Mouse (Mus musculus) 416B (cell line): ENCODE results near the gene Cerk.
"Not testable (repeated sequence)": the region's sequence is repeated elsewhere in the genome, so short reads cannot be mapped to it uniquely, and the experiment has no call there.

ENCODE experiments used
- DNase-seq: peaks from one replicate; pipeline ENCODE4 v3.0.0; 2011; ENCODE audit warnings: low read depth

The Cerk gene

DNA sequence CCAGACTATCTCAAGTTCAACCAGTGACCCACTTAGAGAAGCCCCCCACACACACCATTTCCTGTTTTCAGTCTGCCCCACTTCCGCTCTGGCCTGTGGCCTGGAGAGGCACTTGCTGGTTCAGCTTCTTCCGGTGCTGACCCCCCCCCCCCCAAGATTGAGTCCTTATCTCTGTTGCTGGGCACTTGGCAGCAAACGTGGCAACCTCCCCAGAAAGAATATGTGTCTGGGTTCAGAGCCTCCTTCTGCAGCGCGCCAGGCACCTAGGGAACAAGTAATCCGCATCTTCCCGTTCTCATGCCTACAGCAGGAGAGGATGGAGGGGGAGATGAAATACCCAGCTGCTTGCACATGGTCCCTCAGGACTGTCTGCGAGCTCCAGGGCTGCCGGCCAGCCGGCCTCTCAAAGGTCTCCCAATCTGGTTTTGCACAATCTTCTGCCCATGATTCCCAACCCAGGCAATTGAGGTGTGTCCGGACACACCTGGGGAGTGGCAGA, 4.0 kb downstream of the Cerk start:
- peak; percentile 87 for DNase-seq

DNA sequence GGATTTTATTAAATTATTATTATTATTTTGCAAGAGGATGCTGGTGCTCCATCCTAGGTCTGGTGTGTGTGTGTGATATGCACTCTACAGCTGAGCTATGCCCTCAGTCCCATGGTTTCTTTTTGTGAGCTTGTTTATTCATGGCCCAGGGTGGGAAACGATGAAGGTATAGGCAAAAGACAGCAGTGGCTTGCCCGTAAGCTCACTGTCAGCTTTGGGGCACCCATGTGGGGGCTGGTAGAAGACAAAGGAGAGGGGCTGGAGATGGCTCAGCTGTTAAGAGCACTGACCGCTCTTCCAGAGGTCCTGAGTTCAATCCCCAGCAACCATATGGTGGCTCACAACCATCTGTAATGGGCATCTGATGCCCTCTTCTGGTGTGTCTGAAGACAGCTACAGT, 4.6 kb downstream of the Cerk start:
- DNase-seq, result not testable (repeated sequence)

DNA sequence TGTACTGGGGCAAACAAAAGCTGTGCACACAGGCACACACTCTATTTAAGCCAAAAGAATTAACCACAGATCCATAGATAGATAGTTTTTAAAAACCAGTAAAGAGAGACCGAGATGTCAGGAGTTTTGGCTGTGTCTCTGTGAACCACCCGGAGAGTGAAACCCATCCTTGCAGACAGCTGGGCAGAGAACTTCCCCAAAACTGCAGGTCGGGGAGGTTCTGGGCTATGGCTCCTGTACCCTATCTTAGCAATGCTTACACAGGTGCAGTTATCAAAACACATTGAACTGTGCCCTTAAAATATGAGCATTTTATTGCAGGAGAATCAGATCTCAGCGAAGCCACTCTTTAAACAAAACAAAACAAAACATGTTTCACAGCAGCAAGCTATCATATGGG, 5.5 kb downstream of the Cerk start:
- no peak for DNase-seq

DNA sequence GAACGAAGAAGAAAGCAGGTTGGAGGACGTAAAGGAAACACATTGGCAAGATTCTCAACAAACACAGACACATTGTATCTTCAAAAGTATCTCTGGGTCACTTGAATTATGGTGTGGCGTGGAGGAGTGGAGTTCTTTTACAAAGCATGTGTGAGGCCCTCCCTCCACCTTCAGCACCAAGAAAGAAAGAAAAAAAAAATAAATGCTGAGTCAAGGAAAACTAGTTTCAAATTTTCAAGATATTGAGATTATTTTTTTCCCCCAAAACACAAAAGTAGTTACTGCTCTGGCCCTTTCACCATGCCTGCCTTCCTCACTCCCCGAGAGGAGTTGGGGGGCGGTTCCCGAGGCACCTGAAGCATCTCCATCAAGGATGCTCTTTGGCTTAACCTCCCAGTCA, 7.3 kb downstream of the Cerk start:
- no peak for DNase-seq

DNA sequence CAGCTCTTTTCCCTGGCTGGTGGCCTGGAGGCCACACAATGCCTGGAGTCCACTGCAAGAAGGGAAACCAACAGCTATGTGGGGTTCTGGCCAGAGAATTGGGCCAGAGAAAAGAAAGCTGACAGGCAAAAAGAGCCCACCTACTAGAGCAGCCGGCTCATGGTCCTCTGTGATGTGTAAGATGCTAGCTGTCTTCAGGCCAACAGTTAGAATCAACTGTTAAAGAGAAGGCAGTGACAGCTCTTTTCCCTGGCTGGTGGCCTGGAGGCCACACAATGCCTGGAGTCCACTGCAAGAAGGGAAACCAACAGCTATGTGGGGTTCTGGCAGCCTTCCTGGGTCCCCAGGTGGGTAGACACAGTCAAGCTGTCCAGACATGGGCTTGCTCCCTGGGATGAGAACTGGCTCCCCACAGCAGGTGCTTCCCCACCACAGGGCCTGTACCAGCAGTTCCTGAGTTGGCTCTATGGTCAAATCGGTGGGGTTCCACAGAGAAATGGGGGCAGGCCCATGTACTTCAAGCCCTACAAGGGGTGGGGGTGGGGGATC, 8.2 kb downstream of the Cerk start:
- DNase-seq, result not testable (repeated sequence)

DNA sequence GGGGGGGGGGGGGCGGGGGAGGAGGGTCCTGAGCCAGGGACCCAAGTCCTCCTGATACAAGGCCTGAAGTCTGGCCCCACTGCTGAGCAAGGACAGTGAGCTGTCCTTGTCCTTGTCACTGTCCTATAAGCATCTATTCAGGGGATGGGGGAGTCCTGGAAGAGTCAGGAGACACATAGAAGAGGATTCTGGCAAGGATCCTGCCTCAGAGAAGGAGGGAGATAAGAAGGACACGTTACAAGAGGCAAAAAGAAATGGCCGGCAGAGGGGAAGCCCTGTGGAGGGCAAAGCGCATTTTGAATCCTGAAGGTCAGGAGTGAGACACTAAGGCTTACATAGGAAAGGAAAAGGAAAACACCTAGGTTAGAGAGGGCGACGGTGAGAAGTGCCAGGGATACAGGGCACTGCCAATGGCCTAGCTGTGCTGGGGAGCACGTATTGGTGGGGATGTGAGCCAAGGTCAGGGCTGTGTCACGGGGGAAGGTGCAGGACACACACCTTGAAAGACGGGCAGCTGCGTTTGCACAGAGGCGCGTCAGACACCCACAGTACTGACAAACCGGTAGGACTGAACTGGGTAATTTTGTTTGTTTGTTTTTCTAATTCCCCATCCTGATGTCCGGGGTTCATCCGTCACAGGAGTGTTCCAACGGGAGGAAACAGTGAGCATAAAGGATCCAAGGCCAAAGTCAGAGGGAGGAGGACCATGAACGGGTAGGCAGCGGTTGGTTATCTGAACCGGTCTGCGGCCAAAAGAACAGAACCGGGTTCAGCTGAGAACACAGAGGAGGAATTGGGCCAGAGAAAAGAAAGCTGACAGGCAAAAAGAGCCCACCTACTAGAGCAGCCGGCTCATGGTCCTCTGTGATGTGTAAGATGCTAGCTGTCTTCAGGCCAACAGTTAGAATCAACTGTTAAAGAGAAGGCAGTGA, 8.9 kb downstream of the Cerk start:
- no peak for DNase-seq

DNA sequence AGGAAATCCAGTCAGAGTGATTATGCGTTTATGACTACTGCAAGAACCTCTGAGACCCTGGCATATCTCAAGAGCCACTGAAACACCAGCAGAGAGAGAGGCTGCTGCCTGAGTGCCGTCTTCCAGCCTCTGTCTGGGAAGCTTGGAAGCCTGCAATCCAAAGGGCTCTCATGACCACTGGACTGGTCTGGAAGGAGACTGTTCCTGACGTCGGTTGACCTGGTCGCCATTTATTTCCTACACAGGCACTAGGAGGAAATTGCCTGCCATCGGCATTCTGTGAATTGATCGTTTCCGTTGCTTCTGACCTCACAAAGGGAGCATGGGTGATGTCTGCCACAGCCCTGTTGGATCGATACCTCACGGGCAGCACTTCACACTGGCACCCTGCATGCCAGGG, 9.8 kb downstream of the Cerk start:
- no peak for DNase-seq

DNA sequence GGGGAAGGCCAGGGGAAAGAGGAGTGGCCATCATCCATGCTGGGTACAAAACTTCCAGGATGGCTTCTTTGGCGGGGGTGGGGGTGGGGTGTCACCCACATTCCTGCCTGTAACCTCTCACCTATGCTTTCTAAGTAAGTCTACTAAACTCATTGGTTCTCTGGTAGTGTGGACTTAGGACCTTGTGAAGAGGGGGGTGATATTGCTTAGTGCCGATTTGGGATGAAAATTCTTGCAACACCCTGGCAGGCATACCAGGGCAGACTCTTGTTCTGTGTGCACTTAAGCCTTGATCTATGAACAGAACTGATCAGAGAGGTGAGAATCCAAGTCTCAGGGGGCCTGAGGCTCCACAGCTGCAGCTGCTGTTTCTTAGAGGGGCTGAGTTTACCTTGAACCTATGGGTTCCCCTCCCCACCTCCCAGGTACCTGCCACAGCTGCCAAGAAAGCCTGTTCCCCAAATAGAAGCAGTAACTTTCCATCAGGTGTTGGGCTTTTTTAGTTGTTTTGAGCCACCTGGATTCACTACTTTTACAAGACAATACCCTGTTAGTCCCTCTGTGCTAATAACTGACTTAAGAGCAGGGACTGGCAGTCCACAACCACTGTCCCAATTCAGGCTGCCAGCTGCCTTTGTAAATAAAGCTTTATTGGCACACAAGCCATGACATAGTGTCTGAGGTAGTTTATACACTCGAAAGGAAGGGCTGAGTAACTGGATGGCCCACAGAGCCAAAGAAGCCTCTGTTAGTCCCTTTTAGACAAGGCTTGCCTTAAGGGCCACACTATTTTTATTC, 10.5 kb downstream of the Cerk start:
- DNase-seq, result no peak

DNA sequence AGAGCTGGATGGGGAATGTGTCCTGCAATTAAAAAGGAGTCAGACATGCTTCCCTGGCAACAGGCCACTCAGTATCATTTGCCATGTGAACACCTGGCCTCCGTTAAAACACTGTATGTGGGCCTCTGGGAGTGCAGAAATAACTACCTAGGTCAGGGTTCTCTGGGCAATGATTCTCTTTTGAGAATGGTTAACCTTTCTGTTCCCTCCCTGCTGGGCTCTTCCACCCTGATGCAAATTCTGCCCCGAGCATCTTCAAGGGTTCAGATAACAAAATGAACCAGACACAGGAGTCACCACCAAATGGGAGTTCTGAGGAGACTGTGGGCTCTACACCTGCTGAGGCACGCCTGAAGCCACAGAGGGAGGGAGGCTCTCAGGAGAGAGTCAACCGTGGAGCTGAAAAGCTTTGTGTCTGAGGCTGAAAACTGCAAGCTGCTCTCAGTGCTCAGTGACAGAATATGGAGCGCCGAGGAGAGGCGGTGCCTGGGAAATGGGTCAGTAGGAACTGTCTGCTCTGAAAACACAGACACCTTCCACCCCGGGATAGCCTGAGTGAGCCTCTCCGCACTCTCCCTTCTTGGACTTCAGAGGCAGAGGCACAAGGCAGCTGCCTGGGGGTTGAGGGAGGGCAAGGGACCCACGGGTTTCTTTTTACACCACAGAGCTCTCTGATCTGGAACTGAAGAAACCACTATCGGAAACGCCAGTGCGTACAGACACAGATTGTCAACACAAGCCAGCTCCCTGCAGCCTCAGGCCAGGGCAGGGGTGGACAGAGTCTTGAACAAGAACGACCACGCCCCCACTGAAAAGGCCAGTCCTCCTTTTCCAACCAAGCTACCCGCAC, 12.6 kb downstream of the Cerk start:
- peak; percentile 92 for DNase-seq

DNA sequence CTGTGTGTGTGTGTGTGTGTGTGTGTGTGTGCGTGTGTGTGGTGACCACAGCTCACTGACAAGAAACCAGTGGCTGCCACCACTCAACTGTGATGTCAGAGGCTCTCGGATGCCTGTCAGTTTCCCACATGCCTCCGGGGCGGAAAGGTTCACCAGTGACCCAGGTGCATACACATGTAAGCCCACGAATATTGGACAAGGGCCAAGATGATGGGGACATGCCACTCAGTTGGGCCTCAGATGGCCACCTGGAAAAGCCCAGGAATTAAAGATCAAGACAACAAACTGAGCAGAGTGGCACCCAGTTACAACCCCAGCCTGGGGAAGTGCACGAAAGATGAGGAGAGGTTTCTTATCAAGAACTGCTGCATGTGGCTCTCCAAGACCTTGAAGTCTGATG, 13.4 kb downstream of the Cerk start:
- DNase-seq, result no peak

DNA sequence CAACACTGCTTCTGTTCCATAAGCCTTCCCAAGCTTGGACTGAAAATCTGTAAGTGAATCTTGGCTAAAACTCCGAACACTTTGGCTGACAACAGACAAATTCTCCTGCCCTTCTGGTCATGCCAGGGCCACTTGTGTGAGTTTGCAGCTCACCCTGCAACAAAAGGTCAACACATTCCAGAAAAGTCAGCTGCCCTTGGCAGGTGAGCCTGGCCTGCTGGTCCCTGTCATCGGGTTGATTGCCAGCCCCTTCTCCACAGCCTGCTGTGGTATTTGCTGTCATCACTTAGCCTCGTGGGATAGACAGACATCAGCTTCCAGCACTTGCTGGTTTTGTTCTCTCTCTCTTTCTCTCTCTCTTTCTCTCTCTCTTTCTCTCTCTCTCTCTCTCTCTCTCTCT, 13.8 kb downstream of the Cerk start:
- no peak for DNase-seq

DNA sequence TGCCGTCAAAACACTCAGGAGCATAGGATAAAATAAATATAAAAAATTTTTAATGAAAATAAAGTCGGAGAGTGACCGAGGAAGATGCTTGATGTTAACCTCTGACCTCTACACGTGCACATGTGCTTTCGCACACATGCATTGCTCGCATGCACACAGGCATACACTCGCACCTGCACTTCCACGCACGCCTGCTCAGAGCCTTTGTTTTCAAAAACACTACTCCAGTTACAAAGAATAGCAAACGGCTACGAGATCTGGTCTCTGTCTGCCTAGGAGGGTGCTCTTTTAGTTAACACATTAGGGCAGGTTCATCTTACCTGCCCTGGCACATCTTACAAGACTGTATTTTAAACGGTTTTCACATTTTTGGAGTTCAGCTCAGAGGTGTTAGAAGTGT, 14.6 kb downstream of the Cerk start:
- DNase-seq, result no peak

DNA sequence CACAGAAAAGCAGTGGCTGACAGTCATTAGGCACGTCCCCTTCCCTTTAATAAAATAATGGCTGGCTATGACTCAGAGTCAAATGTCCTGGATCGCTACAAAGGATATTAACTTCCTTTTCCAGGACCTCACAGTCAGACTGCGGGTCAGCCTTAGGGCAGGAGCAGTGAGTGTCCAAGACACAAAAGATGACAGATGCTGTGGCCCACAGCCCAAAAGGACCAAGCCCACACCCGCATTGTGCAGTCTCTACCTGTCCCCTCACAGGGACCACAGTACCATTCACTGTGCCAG, 16.2 kb downstream of the Cerk start:
- no peak for DNase-seq

DNA sequence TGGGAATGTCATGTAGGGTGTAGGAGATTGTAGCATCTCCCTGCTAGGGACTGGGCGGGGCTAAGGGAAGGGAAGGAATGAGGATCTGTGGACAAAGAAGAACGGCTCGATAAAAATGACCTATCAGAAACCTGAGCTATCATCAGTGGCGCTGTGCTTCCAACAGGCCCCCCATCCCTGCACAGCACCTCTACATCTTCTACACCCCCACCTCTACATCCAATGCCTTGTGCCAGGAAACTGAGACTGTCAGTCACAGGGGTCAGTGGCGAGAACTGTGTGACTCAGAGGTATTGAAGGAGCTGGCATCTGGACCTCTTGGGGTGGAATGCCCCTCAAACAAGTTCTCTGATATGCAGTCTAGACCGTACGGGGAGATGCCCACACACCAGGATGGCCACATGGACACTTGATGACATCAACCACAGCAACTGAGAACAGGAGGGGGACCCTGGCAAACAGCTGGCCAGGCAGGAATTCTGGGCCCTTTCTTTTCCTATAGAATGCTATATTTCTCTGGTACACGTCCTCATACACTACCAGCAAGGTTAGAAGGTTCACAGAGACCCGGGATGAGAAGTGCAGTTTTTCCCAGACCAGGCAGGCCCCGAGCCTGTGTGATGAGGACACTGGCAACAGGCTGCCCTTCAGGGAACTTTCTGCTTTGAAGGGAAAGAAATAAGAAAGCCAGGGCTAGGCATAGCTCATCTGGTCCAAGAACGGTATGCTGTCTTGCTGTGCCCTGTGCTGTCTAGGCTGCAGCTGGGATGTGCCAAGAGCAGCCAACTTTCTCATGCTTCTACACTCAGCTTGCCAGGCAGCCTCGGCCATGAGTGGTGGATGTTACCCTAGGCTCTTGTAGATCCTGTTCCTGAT, 16.8 kb downstream of the Cerk start:
- DNase-seq, result no peak

DNA sequence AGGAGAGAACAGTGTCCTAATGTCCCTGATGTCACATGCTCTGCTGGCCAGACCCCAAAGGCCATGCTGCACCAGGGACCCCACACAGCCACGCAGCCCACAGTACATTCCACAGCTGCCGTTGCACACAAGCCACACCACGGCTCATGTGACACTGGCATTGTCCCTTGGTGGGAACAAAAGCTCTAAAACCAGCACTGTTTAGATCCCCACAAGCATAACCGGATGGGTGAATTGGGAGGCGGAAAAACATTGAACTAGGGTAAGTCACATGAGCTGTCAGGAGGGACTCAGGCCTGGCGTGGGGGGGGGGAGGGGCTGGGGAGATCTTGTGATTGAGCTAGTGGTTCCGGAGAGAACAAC, 17.5 kb downstream of the Cerk start:
- DNase-seq, result no peak

DNA sequence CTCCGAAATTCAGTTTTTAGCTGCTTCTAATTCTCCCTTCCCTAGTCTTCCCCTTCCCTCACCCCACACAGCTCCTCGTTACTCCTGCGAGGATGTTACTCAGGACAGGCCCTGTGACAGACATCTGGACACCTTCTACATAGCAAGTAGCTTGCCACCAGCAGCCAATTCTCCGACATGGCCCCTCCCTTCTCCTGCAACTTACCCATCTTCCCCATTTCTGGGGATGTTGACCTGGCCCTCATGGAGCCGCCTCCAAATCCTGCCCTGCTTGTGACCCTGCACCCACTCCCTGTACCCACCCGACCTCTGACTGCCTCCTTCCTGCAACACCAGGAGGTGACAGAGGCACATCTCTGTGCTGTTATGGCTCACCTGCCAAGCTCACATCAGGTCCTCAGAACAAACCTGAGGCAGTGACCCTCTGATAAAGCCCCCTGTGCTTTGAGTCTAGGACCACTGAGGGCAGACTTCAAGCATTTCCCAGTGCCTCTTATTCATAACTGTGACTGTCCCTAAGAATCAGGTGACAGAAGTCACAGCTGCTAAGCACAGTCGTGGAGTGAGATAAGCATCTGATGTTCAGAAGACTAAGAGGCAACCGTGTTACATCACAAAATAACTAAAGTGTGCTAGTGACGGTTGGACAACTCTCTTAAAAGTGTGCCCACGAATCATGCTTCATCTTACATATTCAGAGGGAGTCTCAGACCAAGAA, 18.0 kb downstream of the Cerk start:
- DNase-seq, result peak; percentile 50

DNA sequence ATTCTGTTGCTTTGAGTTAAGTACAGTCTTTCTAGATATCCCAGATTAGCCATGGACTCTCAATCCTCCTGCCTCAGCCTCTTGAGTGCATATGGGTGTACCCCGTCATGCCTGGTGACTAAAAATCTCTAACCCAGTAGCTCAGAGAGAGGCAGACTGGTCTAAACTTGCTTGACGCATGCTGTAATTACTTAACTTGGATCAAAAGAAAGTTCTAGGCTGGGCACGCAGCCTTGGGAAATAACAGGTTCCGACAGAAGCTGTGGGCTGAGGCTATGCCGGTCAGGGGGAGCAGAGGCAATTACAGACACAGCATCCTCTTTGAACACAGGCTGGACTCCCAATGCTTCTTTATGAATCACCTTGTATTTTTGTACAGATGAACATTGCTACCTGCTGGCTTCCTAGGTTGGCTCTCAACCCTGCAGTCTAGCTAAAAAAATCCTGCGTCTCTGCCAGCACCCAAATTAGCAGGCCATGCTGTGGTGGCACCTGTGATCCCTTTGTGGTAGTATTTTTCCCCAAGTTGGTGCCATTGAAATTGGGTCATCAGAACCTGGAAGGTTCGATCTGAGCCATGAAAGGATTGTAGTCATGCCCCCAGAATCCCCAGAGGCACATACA, 18.8 kb downstream of the Cerk start:
- DNase-seq, result no peak

DNA sequence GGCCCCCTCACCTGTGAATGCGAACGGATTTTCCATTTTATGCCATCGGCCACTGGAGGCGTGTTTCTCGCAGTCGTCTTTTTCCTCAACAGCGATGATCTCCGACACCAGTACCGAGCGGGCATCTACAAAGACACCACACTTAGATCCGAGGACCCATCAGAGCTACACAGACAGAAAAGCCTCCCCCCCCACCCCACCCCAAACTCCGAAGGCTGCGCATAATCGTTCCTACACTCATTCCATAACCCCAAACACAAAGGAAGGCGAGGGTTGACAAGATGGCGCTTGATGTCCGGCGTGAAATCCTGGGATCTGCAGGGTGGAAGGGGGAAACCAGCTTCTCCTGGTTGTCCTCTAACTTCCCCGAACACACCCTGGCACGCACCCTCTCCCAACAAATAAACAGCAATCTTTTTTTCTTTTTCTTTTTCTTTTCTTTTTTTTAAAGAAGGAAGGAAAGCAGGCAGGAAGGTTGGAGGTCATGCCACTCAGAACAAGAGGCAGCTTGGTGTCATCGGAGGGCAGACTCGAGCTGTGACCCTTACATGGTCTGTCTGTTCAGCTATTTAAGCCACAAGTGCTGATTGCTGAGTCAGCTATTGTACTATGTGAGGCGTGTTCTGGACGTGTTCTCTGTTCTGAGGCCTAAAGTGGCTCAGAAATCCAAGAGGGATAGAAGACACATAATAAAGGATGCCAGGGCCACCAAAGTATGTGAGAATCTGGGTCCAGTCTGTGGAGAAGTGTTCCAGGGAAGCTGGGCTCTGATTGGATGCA, 19.9 kb downstream of the Cerk start:
- DNase-seq, result no peak

DNA sequence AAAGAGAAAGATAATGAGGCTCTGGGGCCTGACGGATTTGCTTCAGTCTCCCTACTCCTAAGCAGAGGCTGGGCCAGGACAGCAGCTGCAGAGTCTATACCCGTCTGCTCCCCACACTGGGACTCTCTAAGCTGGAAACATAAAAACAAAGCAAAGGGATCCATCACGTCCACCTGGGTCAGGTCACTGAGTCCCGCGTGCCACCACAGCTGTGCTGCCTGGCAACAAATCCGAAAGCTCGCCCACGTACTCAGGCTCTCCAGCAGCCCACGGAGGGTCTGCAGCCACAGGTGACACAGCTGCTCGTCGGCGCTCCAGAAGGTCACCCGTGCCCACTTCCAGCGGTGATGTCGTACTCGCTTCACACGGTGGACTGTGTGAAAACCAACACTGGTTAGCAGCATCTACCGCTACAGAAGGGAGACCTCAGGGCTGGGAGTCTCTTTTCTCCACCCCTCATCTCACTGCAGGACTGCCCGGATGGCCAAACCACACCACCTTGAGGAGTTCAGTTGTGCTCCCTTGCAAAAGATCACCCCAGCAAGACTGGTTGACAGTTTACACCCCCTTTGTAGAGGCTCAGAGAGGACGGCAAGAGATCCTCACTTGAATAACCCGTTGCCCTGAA, 21.1 kb downstream of the Cerk start:
- no peak for DNase-seq
